Mouse (Mus musculus) ES-Bruce4 (cell line): ENCODE measurements at regions not wholly inside any gene's neighbourhood (a gene's known extent, or its start where the extent isn't known, plus 50 kb on each side); places are given as distances from the start of the nearest gene placed in this dataset.

ENCODE experiments used
- CTCF ChIP-seq: IDR thresholded peaks from one replicate; pipeline ENCODE4 v1.8.1; 2011; ENCODE audit warnings: low read depth, low read length
- EP300 ChIP-seq: IDR thresholded peaks from 2 replicates; pipeline ENCODE4 v1.6.1; 2011; ENCODE audit warnings: low read depth, low read length; ENCODE audit not compliant: insufficient read depth
- POLR2A ChIP-seq: IDR thresholded peaks from one replicate; pipeline ENCODE4 v1.8.1; 2011; ENCODE audit warnings: low read length; ENCODE audit not compliant: insufficient read depth

- TF ChIP-seq CTCF: no peak
- TF ChIP-seq POLR2A: no peak
- no peak for TF ChIP-seq EP300
Measured at GRCm38 (mm10) chr8:115871381-115871780, 163.8 kb upstream of the Maf start.
